Comparison of ENCODE assay signal across 32 mouse cellular contexts in the genomic region with DNA sequence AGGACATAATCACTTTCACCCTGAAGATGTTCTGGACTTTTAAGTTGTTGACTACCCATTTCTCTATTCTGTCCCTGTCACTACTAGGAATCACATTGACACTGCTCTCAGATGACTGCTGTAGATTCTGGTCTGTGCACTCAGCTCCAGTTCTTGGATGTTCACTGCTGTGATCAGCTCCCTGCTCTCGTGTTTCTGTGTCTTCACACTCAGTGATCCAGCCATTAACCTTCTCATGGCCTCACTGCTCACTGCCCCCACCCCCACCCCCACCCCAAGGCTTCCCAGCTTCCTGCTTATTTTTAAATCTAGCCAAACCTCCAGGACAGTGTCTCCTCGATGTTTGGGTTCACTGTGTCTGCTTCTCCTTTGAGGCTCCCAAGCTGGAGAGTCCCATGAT.
"Had no signal": no experiment of that assay in that cellular context is flagged by ENCODE, and none has a peak within 500 bp of the region (broad histone marks: within the 10 kb centered on the region; RNA-seq: fewer than 3 reads in every experiment).

No protein-coding gene starts in this region.

- H3K27me3 ChIP-seq: heart, embryonic 12.5 days; heart, embryonic 13.5 days; heart, embryonic 15.5 days; hindbrain, embryonic 15.5 days; intestine, embryonic 15.5 days had no signal

- H3K4me1 ChIP-seq: heart, embryonic 10.5 days; heart, embryonic 12.5 days; heart, embryonic 13.5 days; heart, embryonic 15.5 days; hindbrain, embryonic 10.5 days; hindbrain, embryonic 12.5 days; hindbrain, embryonic 13.5 days; hindbrain, embryonic 15.5 days; intestine, embryonic 15.5 days had no signal

- H3K4me2 ChIP-seq: heart, embryonic 11.5 days; heart, embryonic 12.5 days; heart, embryonic 13.5 days; heart, embryonic 15.5 days; hindbrain, embryonic 12.5 days; hindbrain, embryonic 13.5 days; hindbrain, embryonic 14.5 days; hindbrain, embryonic 15.5 days; intestine, embryonic 15.5 days had no signal

- H3K4me3 ChIP-seq: heart, adult 2 months; heart, embryonic 10.5 days; heart, embryonic 12.5 days; heart, embryonic 13.5 days; heart, embryonic 15.5 days; hindbrain, embryonic 10.5 days; hindbrain, embryonic 12.5 days; hindbrain, embryonic 13.5 days; hindbrain, embryonic 15.5 days; intestine, embryonic 15.5 days; layer of hippocampus, adult 2 months; left cerebral cortex, adult 2 months had no signal

- H3K9me3 ChIP-seq: heart, embryonic 10.5 days; heart, embryonic 12.5 days; heart, embryonic 13.5 days; heart, embryonic 15.5 days; hindbrain, embryonic 10.5 days; hindbrain, embryonic 12.5 days; hindbrain, embryonic 13.5 days; hindbrain, embryonic 15.5 days; intestine, embryonic 15.5 days had no signal

- DNase-seq: heart, adult 2 months; heart, postnatal 10 days; heart, postnatal 14 days; heart, postnatal 36 days; heart, postnatal 4 days; kidney, adult 18-20 months; kidney, adult 2 months; kidney, adult 8-10 months; kidney, adult 9 months; kidney, postnatal 14 days; kidney, postnatal 25 days; kidney, postnatal 36 days; layer of hippocampus, adult 9-11 months; layer of hippocampus, postnatal 36 days had no signal

- H3K27ac ChIP-seq: heart, adult 2 months; heart, embryonic 10.5 days; heart, embryonic 13.5 days; heart, embryonic 15.5 days; hindbrain, embryonic 10.5 days; hindbrain, embryonic 12.5 days; hindbrain, embryonic 13.5 days; hindbrain, embryonic 14.5 days; hindbrain, embryonic 15.5 days; hindbrain, postnatal 0 days; intestine, embryonic 15.5 days; kidney, postnatal 0 days; layer of hippocampus, adult 2 months; left cerebral cortex, adult 2 months had no signal

- ATAC-seq: hindbrain, embryonic 16.5 days; hindbrain, postnatal 0 days; intestine, embryonic 15.5 days; intestine, embryonic 16.5 days; intestine, postnatal 0 days had no signal

- H3K9ac ChIP-seq: heart, embryonic 12.5 days; heart, embryonic 13.5 days; heart, embryonic 15.5 days; hindbrain, embryonic 12.5 days; hindbrain, embryonic 13.5 days; hindbrain, embryonic 14.5 days; hindbrain, embryonic 15.5 days; intestine, embryonic 15.5 days had no signal

- H3K36me3 ChIP-seq: heart, embryonic 10.5 days; heart, embryonic 12.5 days; heart, embryonic 13.5 days; heart, embryonic 15.5 days; hindbrain, embryonic 10.5 days; hindbrain, embryonic 12.5 days; hindbrain, embryonic 13.5 days; hindbrain, embryonic 15.5 days; intestine, embryonic 15.5 days had no signal
